Mouse (Mus musculus): Measurements from ENCODE around the gene Adipoq. TPM values are rescaled to one million over a fixed set of nuclear protein-coding genes. Genes with fewer than 3 reads are reported as not detected.
"Not testable (repeated sequence)": the region's sequence is repeated elsewhere in the genome, so short reads cannot be mapped to it uniquely, and the experiment has no call there.

Gene Adipoq
- total RNA-seq, 2 experiments from 2014 or later, result not detected

DNA sequence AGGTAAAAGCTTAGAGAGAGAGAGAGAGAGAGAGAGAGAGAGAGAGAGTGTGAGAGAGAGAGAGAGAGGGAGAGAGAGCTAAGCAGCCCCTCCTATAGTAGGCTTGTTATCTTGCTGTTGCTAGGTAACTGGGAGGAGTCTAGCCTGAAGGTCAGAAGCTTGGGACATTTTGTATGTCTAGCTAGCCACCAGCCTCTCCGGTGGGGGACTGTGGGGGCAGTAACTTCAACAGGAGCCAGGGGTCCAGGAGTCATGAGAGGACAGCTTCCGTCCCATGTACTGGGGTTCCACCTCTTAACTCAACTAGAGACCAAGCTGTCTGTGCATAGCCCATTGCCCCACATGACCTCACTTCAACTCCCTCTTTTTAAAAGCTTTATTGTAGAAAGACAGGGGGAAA is 12.6 kb downstream of the Adipoq start:
- DNase-seq, result no peak
- intact Hi-C loops (cut with DNase I), result no loop called here

DNA sequence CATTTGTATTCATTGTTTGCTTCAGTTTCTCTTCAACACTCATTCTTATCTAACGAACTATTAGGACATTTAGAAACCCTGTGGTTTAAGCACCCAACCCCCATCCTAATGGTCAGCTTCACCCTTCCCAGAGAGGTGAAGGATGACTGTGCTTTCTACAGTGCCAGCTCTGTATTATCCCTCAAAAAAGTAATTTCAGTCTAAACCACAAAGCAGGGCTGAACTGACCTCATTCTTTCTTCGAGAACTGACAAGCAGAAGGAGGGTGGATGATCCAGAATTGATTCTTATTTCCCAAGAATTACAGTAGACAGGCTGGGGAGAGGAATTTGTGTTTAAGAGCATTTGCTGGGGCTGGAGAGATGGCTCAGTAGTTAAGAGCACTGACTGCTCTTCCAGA is 13.4 kb downstream of the Adipoq start:
- no peak for DNase-seq
- intact Hi-C loops (cut with DNase I), result no loop called here

DNA sequence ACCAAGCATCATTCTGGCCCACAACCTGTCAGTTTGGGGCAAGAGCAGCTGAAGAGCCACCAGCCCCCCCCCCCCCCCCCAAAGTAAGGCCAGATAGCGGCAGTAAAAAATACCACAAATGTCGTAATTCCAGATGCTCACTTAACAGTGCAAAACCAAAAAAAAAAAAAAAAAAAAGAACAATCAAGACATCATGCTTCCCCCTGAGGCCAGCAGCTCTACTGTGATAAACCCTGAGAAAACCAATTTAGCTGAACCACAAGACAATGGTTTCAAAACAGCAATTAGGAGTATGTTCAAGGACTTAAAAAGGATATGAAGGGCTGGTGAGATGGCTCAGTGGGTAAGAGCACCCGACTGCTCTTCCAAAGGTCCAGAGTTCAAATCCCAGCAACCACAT is 15.8 kb downstream of the Adipoq start:
- no peak for DNase-seq
- intact Hi-C loops (cut with DNase I), result no loop called here

DNA sequence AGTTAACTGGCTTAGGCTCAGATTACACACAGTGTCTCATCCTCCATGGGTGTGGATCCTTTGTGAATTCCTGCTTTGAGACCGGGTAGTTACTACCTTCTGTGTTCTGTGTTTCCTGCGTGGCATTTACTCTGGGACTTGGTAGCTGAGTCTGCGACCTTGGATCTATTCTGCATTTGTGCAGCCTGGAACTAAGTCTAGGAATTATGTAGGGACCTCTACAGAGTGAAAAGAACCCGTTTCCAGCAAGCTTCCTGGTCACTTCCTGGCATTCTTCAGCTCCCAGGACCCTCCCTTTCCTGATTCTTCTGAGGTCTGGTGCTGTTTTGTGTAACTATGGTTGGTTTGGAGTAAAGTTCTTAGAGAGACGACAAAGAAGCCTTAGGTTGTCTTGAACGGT is 18.1 kb downstream of the Adipoq start:
- intact Hi-C loops (cut with DNase I), result no loop called here
- DNase-seq, result no peak

DNA sequence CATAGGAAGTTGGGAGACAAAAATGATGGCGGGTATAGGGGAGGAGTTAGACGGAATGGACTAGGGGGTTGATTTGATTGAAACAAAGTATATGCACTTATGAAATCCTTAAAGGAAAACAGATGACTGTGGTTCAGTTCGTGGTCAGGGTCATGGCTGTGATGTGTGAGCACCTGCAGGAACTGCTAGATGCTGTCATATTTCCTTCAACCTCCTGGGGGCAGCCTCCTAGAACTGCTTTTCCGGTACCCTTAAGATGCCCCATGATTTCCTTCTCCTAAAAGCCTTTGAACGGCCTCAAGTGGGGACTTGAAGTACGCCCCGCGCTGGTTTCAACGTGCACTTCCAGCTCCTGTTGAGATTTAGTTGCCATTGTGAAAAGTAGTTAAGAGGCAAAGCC is 19.1 kb downstream of the Adipoq start:
- intact Hi-C loops (cut with DNase I), result no loop called here
- DNase-seq, result no peak

DNA sequence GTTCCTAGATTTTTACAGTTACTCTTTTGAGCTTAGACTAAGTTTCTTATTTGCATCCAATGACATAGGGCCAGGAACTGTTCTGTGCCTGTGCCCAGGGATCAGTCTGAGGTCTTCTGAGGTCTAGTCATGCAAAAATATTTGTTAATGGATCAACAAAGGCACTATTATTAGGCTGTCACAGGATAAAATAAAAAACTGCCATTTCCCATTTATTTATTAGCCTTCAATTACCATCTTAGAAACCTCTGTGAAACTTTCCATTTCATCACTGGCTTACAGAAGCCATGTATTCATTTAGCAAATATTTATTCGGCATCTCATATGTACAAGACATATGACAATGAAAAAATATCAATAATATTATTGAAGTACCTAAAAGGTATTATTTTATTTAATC is 20.3 kb downstream of the Adipoq start:
- intact Hi-C loops (cut with DNase I), result no loop called here
- DNase-seq, result no peak

DNA sequence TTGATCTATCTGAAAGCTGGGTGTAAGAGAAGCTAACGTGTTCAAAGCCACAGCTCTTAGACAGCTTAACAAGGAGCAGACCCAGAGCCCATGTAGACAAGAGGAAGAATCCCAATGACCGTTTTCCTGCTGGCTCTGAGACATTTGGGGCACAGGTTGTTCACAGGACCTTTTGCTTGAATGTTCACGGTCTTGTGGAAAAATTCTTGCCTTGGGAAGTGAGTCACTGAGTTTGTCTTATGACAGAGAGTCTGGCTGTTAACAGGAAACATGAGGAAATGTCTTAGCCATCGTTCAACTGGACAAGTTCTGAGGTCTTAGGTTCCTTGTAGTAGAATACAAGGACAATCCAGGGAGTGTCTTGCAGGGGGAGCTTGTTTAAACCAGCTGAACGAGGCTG is 20.7 kb downstream of the Adipoq start:
- intact Hi-C loops (cut with DNase I), result no loop called here
- DNase-seq, result no peak

DNA sequence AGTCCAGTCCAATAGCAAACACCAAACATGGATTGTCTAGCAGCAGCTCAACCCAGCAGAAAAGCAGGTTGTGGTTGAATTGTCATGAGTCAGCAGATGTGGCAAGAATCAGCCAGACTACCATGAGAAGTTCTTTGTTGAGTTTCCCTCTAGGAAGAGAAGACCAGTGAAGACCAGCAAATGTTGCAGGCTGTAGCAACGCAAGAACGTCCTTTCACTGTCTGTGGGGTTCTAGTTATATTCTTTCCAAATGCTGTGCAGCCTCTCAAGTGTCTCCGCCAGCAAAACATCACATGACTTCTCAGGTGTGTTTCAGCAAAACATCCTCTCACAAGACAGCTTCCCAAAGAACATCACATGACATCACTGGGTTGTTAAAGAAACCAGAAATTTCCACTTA is 24.5 kb downstream of the Adipoq start:
- no peak for DNase-seq
- intact Hi-C loops (cut with DNase I), result loop anchor here (10.0 kb wide), 1 partner anchor 976 kb away; no protein-coding TSS in a partner anchor

DNA sequence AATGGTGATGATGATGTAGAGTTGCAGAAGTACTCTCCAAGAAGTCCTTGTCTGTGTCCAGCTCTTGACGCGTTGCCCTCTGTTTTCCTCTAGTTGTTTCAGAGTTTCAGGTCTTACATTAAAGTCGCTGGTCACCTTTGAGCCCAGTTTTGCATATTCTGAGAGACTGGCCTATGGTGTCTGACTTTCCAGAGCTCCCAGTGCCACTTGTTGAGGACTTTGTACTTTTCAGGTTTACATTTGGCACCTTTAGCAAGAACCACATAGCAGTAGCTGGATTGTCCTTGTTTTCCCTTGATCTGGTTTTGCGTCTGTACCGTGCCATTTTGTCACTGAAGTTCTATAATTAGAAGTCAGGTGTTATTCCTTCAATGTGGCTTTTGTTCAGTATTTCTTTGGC is 27.6 kb downstream of the Adipoq start:
- intact Hi-C loops (cut with DNase I), result loop anchor here (10.0 kb wide), 1 partner anchor 979 kb away; no protein-coding TSS in a partner anchor

DNA sequence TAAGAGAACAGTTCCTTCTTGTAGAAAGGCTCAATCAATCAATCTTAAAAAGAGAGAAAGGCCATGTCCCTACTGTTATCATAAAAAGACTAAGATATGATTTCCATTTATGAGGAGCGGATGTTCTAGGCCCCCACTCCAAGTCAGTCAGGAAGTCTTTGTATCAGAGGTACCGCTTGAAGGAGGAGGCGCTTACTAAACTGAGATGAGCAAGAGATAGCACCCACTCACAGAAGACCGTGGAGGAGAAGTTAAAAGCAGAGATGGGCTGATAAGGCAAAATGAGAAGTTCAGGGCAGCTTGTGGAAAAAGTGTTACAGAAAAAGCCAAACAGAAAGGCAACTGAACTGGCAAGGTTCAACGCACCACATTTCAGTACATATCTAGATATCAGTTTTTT is 28.5 kb downstream of the Adipoq start:
- no peak for DNase-seq
- intact Hi-C loops (cut with DNase I), result loop anchor here (10.0 kb wide), 1 partner anchor 980 kb away; no protein-coding TSS in a partner anchor

More for the DNA sequence above, 27.6 kb downstream of the Adipoq start:
- DNase-seq, result no peak

DNA sequence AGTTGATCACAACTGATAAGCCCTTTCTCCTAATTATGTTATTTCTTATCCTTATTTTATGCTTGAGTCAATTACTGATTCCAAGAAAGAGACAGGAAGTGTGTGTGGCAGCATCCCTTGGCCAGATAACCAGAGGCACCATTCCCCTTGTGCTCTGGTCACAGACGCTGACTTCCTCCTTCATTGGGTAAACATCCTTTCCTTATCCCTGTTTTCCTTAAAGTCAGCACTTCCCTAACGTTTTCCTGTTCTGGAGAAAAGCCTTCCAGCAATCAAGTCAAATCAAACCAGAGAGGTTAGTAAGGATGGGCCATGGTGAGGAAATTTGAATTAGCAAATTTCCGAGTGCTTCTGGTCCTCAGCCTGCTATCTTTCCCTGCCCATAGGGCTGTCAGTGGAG is 29.6 kb downstream of the Adipoq start:
- no peak for DNase-seq
- intact Hi-C loops (cut with DNase I), result loop anchor here (10.0 kb wide), 1 partner anchor 981 kb away; no protein-coding TSS in a partner anchor

DNA sequence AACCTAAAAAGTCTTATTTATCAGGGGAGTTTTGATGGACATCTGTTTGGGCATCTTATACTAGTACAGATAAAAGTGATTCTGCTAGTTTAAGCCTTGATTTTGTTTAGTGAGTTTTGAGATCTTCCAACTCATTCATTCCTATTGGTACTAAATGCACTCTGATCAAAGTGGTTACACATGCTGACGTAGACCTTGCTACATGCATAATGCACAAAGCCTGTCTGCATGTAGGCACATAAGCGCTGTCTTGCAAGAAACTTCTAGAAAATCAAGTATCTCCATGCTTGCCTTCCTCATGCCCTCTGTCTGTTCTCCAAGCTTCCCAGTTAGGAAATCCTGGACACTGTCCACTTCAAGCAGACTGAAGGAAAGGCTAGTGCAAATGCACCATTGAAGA is 31.5 kb downstream of the Adipoq start:
- intact Hi-C loops (cut with DNase I), result loop anchor here (10.0 kb wide), 1 partner anchor 983 kb away; no protein-coding TSS in a partner anchor

DNA sequence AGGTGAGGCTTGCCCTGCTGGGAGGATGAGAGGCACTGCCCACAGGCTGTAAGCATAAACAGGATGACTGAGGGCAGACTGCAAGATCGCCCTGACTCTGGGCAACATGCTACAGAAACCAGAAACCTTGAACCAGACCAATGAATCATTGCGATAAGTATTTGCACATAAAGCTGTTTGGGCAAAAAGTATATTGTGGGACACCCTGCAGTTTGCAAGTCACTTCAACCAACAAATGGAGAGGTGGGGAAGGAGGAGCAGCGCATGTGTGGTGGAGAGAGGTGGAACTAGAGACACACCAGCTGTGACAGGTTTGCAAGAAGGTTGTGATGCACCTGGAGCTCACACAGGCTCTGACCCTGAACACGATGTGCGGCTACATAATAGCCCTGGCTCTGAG is 32.5 kb downstream of the Adipoq start:
- intact Hi-C loops (cut with DNase I), result loop anchor here (10.0 kb wide), 1 partner anchor 984 kb away; no protein-coding TSS in a partner anchor
- no peak for DNase-seq

More for the DNA sequence above, 31.5 kb downstream of the Adipoq start:
- DNase-seq, result no peak

DNA sequence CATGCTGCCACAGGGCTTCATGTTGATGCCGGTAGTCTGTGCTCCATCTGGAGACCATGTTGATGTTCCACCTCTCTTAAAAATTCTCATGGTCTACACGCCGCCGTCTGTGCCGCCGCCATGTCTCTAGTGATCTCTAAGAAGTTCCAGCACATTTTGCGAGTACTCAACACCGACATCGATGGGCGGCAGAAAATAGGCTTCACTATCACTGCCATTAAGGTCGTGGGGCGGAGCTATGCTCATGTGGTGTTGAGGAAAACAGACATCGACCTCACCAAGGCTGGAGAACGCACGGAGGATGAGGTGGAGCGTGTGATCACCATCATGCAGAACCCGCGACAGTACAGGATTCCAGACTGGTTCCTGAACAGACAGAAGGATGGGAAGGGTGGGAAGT is 33.1 kb downstream of the Adipoq start:
- intact Hi-C loops (cut with DNase I), result loop anchor here (10.0 kb wide), 1 partner anchor 985 kb away; no protein-coding TSS in a partner anchor
- DNase-seq, result not testable (repeated sequence)

DNA sequence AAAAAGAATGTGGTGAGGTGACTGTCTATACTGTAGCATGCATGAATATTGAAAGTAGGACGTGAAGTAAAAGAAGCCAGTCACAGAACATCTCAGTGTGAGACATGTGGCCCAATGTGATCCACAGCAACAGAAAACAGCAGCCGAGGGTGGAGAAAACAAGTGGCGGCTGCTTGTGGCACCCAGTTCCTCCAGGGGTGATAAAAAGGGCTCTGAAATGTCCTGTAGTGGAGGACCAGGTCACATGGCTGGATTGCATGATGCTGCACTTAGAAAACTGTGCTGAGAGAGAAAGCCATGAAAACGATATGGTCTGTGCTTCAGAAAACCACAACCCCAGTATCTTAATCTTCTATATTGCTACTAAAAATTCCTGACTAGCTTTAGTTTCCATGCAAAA is 34.7 kb downstream of the Adipoq start:
- intact Hi-C loops (cut with DNase I), result no loop called here
- no peak for DNase-seq

DNA sequence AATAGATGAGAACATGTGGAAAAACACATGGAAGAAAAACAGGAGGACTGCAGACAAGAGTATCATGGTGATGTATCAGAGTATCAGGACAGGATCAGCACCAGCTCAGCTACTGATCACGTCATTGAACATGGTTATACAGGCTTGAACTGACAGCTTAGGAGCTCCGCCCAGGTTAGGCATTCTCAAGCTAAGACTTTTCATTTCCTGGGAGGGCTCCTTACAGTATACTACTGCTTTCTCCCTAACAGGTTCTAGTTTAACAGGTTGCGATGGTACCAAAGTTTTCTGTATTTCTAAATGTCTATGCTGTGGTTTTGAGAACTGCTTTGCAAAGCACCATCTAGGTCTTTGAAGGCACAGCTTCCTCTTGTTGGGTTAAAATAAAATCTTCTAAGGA is 35.2 kb downstream of the Adipoq start:
- DNase-seq, result no peak
- intact Hi-C loops (cut with DNase I), result no loop called here

DNA sequence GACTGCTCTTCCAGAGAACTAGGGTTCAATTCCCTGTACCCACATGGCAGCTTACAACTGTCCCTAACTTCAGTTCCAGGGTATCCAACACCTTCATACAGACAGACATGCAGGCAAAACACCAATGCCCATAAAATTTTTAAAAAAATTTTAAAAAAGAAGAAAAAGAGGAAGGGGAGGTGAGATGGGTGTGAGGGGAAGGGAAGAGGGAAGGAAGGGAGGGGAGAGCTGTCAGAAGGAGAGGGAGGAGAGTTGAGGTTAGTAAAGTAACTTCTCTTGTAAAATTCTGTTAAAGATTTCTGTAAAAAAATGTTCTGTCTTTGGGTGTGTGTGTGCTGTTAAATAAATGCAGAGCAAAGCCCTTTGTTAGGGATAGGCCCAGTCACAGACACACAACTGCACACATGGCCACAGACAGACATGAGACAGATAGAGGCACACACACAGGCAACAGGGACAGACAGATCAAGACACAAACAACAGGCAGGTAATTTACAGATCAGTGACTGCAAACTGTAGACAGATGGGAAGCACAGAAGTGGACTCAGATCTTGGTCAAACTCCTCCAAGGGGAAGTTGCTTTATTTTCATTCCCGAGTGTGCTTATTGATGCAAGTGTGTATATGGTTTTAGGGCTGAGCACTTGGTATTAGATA is 35.7 kb downstream of the Adipoq start:
- intact Hi-C loops (cut with DNase I), result no loop called here
- DNase-seq, result no peak

DNA sequence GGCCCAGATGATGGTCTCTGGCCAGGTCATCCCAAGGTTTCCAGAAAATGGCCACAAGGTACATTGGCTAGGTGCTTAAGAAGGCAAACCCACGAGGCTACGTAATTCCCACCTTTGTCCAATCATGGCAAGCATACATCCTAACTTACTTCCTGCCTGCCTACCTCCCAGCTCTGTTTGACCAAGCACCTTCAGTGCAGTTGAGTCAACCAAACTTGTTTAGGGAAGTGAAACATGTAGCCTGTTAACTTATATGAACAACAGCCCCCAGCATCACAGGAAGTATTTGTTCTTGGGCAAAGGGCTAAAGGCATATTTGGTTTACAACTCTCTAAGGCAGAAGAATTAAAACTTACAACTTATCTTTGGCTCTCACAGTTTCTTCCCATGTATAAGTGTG is 39.5 kb downstream of the Adipoq start:
- no peak for DNase-seq
- intact Hi-C loops (cut with DNase I), result no loop called here

DNA sequence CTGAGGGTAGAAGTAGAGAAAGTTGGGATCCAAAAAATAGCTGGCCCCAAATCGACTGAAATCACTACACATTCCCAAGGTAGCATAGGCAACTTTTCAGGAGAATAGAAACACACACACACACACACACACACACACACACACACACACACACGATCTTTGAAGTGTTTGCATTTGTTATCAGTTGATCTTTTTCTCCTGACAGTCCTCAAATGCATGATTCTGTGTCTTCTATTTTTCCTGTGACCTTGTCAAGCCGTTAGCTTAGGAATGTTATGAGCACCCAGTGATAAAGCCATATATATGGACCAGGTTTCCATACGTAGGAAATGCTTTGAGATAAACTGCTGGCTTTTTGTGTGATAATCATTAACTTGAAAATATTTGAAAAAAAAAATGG is 40.1 kb downstream of the Adipoq start:
- no peak for DNase-seq
- intact Hi-C loops (cut with DNase I), result no loop called here

DNA sequence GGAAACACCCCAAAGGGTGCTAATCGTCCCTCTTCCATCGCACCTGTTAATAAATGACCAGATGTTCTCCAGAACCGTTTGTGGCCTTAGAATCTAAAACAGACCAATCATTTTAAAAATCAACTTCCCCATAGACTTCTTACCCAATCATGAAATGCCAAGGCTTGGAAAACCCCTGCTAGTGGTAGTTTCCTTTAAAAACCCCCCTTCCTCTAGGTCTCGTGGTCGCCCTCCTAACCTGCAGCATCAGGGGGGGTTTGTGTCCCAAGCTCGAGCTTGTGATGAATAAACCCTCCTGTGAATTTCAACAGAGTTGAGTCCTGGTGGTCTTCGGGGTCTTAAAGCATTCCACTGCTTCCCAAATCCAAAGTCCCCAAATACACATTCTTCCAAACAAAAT is 41.6 kb downstream of the Adipoq start:
- no peak for DNase-seq
- intact Hi-C loops (cut with DNase I), result no loop called here

DNA sequence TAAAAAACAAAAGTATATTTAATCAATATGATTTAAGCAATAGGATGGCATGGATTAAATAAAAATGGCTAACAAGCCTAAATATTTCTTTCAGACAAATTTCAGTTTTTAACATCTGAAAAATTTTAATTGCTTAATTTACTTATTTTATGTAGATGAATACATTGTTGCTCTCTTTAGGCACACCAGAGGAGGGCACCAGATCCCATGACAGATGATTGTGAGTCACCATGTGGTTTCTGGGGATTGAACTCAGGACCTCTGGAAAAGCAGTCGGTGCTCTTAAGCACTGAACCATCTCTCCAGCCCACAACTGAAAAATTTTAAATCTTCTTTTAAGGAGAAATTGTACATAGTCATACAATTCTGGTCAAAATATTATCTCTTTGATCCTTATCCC is 43.3 kb downstream of the Adipoq start:
- intact Hi-C loops (cut with DNase I), result no loop called here
- DNase-seq, result no peak

DNA sequence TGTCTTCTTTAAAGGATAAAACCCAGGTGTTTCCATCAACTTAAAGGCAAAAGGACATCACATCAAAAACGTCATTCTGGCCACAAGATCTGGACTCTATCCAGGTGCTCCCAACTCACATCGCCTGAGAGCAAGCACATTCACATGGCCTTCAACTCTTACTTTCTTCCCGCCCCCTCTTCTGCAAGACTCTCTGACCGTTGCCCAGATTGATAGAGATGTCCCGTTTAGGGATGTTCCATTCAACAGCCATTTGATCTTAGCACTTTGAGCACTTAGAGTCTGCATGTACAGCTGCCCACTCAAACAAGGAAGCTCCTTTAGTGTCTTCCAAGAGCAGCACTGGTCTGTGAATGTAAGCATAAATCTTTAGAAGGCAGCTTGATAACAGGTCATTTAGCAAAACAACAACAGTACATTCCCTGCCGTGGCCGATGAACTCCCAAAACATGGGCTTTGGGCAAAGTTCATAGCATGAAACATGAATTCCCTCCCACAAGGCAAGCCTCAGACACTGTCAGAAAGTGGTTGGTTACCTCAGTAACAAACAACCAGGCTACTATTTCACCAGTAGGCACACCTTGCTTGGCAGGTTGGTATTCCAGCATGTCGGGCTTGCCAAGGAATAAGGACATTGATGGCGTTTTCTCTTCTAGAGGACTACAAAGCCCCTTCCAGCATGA is 45.4 kb downstream of the Adipoq start:
- no peak for DNase-seq
- intact Hi-C loops (cut with DNase I), result no loop called here
